Mouse (Mus musculus): ENCODE data around the gene Usp25.
A peak's percentile ranks its signal among the peaks of the same experiment; 100 is the strongest.

The Usp25 gene

DNA sequence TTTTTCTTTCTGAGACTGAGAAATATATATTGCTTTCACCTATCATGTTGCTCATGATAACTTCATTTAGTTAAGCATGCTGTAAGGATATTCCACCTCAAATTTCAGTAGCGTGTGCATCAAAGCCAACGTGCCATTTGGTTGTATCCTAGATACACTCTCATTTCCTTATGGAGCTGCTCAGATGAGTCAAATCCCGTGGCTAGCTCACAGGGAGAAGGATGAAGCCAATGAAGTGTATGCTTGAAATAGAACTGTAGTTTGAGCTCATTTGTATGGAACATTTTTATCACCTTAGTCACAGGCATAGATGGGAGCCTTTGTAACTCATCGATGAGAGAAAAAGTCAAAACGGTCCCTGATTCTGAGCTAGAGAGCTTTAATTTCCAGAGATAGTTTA lies 20.8 kb downstream of the Usp25 start:
- peak; percentile 86 for DNase-seq (ENCODE audit: low read depth, low spot score)

DNA sequence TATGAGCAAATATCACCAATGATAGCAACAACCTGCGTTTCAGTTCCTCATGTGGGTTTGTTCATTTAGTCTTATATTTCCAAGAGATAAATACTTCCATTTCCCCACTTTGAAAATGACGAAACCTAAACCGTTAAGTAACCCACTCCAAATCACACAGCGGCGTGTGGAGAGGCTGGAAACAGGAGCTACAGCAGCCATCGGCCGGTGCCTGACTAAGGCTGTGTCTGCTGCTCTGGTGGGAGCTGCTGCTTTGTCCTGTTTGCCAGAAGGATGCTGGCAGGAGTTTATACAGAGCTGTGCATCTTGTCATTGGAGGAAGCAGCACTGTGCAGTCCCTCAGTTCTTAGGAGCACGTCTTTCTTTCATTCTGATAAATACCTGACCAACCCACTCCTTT lies 21.2 kb downstream of the Usp25 start:
- DNase-seq (ENCODE audit: low read depth, low spot score), result peak; percentile 62

DNA sequence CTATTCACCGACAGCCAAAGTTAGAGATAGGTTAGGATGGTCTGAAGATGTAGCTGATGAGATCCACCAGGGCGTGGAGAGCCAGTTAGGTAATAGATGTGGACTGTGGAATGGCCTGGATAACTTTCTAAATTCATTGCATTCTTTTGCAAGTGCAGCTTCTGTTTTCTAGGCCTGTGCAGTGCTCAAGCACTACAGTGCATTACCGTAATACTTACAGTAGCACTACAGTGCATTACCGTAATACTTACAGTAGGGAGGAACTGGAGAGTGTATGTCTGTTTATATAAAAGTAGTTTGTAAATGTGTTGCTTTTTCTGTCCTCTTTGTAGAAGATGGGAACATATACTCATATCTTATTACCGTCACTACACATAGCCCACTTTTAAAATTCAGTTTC lies 28.1 kb downstream of the Usp25 start:
- no peak for DNase-seq (ENCODE audit: low read depth, low spot score)

DNA sequence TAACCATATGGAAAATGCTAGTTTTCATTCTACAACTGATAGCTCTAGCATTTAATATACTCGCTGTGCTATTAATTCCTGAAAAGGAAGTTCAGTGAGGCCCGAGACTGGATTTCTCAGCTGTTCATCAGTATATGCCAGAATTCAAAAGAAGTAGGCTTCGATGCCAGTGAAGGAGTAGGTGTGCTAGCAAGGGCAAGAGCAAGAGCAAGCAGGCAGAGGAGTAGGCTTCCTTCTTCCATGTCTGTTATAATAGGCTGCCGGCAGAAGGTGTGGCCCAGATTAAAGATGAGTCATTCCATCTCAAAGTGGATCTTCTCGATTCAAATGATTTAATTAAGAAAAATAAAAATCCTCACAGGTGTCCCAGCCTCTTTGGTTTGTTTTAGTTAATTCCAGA lies 30.0 kb downstream of the Usp25 start:
- DNase-seq (ENCODE audit: low read depth, low spot score), result peak; percentile 58

DNA sequence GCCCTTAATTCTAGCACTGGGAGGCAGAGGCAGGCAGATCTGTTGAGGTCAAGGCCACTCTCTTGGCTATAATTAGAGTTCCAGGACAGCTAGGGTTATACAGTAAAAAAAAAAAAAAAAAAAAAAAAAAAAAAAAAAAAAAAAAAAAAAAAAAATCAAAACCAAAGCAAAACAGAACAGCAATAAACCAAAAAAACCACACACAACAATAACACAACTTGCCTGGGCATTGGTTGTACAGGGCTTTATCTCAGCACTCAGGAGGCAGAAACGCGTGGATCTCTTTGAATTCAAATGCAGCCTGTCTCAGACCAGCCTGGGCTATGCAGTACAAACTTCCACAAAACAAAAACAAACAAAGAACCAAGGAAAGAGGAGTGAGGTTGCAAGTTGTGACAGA lies 40.7 kb downstream of the Usp25 start:
- DNase-seq (ENCODE audit: low read depth, low spot score), result no peak

DNA sequence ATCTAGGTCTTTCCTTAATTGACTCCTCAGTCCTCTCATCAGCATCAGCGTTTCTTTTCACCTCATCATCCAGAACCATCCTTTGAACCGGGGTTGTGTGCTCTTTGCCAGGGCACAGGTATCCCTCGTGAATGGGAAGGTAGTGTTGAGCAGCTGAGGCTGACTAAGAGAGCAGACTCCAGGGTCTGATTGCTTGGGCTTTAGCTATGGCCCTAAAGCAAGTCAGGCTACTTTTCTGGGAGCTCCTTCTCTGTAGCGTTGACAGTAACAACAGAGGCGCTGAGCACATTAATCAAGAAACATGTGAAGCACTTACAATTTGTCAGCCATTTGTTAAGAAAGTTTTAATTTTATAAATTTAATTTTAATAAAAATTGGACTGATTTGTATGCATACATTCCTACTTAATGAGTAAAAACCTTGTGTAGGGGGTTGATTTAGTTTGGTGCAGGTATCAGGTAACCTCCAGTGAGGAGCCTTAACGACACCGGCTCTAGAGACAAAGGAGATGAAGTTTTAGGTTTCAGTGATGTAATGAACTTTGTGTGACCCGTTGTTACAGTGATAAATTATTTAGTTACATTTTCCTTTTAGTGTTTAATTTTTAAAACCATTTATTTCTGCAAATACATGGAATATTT lies 42.1 kb downstream of the Usp25 start:
- DNase-seq (ENCODE audit: low read depth, low spot score), result no peak

DNA sequence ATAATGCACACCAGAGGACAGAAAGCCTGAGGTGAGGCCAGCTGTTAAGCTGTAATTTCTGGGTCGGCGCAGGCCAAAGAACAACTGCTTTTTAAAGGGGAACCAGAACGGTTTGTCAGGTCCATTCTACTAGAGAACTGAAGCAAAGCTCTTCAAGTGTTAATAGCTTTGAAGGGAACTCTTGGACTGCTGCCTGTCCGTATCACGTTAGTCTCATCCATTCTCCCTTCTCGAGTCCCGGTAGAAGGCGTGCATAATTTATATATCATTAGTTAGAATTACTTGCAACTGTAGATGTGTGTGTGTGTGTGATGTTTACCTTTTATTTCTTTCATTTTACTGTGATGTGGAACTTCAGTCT lies 42.6 kb downstream of the Usp25 start:
- no peak for DNase-seq (ENCODE audit: low read depth, low spot score)

DNA sequence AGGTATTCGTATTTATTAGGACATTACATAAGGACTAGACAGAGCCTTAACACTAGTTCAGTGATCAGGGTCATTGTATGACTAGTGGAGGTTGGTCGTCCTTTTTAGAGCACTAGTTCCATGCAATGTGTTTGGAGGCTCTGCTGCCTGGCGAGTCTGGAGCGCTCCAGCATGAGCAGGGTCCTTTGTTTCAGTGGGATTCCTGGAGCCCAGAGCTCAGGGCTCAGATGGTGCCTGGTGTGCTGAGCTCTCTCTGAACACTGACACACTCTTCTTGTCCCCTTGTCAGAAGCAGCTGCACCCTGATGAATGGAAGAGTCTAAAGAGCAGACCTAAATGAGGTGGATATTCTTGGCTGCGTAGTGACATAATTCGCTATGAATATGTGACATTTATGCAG lies 45.1 kb downstream of the Usp25 start:
- DNase-seq (ENCODE audit: low read depth, low spot score), result peak; percentile 73

DNA sequence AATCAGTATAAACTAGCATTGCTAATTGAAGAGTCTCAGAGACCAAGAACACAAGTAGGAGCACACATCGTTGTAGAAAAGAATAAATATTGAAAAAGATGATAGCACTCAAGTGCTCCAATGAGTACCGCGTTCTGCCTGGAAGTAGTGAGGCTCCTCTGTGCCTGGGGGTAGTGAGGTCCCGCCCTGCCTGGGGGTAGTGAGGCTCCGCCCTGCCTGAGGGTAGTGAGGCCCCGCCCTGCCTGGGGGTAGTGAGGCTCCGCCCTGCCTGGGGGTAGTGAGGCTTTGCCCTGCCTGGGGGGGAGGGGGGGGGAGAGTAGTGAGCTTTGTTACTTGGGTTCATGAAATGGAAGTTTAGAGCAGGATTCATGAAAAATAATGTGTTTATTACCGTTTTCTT lies 46.7 kb downstream of the Usp25 start:
- no peak for DNase-seq (ENCODE audit: low read depth, low spot score)

DNA sequence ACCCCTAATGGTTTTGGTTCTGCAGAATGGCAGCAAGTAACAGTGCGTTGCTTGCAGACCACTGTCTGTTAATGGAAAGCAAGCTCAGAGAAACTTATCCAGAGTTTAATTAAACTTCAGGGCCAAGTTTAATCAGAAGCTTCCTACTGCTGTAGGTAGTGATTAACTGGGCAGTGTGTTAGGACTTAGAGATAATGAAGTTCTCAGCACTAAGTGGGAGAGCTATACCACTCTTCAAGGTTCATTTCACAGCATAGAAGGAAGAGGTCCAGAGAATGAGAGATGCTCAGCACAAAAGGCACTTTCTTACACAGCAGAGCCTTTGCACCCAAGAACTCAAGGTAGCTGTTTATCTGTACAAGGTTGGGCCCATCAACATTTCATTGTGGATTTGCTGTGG lies 50.4 kb downstream of the Usp25 start:
- DNase-seq (ENCODE audit: low read depth, low spot score), result no peak

DNA sequence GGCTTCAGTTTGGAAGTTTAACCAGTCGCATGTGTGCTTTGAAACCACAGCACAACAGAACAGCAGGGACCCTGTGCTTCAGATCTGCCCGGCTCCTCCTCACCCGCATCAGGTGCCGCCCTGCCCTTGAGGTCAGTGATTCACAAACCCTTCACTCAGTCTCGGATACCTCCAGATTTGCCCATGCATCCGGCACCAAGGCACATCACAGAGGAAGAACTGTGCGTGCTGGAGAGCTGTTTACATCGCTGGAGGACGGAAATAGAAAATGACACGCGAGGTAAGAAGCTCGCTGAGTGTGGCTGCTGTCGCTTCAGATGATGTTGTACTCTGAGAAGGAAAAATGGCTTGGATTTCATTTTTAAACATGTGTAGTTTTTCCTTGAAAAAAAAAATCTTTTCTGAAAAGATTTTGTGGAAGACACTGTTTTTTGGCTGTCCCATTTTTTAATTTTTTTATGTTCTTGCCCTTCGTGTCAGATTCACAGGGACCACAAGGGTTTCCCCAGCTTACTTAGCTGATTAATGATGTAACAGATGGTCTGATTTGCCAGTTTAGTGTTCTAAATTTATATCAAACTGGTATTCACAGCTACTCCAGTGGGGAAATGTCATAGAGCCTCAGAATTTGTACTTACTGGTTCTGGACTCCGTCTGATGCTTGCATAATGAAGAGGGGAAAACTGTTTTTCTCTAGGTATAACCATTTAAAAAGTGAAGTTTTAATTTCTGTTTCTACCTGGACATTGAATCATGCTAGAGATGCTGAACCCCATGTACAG lies 63.6 kb downstream of the Usp25 start:
- peak; percentile 86 for DNase-seq (ENCODE audit: low read depth, low spot score)

DNA sequence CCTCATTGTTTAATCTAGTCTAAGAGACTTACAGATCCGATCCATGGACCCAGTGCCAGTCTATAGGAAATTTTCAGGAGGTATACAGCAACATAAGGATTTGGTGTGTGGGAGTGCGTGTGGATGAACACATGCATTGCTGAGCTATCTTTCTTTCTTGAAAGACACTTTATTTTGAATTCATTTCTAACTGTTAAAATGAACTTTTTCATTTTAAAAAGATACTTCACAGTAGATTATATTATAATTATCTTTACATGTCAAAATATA lies 64.2 kb downstream of the Usp25 start:
- DNase-seq (ENCODE audit: low read depth, low spot score), result peak; percentile 61

DNA sequence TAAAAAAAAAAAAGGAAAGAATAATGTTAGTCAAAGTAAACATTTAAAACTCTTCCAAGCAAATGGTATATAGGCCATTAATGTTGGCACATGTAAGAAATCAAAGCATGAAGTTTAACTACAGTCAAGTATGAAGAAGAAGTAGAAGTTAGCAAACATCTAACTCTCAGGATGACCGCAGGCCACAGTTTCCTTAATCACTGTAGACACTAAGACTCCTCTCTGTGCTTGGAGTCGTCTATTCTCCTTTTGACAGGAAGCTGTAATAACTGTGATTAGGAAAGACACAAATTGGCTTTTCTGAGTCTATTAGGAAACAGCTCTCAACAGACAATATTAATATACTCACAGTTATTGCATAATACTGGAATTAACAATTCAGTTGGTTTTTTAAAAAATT lies 70.6 kb downstream of the Usp25 start:
- DNase-seq (ENCODE audit: low read depth, low spot score), result no peak

DNA sequence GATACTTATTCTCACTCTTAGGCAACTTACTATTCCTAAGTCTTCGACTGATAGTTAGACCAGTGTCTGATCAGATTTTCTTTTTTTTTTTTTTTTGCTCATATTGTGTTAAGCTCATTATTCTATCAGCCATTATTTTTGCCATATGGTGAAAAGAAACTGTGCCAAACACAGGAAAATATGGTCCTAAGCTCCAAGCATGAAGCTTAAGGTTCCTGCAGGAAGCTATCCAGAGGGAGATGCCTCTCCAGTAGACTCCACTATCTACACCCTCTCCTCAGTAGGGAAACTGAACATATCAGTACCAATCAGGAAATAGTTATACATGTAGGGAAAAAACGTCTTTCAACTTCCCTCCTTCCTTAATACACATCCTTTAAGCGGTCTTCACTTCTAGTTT lies 76.3 kb downstream of the Usp25 start:
- DNase-seq (ENCODE audit: low read depth, low spot score), result peak; percentile 61

DNA sequence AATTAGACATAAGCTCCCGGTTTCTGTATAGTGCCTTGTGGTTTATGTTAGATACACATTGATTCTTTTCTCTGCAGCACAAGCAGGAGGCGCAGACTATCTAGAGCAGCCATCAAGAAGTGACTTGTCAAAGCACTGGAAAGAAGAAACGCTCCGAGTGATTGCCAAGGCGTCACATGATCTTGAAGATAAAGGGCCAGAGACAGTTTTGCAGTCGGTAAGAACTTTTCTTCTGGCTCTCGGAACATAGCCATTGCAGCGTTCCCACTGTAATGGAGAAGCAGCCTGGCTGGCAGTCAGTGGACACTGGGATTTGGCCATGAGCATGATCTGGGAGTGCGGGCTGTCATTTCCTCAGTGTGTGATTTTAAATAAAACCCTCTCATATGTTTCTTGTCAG lies 80.0 kb downstream of the Usp25 start:
- DNase-seq (ENCODE audit: low read depth, low spot score), result no peak

DNA sequence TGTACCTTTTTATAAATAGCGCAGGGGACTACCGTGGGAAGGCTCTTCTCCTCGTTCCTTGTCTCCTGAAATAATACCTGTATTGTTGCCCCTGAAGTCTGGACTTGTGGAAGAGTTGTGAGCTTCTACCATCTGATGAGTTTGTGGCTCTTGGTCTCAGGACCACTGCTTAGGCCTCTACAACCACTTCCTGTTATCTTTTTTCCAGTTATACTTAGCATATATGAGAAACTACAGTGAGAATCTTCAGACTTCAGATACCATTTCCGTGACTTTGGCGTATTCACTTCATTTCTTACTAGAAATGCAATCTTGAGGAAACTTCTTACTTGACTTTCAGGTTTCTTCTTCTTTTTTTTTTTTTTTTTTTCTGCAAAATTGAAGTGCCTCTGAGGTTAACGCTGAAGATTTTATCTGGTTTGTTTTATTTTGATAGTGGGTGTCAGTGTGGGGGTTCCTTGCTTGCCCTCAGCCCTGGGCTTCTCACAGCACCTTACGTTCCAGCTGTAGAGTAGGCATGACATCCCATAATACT lies 81.6 kb downstream of the Usp25 start:
- DNase-seq (ENCODE audit: low read depth, low spot score), result no peak

DNA sequence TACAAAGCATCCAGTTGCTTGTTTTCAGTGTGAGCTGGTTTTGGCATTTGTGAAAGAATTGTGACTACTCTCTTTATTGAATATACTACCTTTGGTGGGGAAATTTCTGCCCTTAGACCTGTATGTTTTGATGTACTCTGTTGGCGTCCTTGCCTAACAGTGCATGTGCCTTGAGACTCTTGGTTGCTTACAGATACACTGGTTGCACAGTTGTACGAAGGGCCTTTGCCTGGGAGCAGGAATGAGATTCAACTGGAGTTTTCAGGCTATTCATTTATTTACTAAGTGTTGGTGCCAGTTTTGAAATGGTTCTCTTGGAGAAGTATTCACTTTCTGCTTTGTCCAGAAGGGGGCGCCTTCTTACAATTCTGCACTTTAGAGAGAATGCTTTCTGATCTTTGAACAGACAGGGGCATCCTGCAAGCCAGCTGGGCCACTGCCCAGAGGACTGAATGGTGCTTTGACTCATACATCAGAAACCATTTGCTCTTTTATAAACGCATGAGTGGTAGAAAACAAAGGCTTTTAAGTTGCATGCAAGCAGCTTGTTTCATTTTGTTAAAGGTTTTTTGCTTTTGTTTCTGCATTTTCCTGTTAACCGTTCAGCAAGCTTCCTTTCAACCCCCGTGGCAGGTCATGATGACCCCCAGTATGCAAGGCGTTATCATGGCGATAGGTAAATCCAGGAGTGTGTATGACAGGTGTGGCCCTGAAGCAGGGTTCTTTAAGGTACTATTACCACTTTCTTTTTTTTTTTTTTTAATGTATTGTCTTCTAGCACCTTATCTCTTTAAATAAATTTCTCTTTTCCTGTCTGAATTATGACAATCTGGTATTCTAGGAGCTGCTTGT lies 85.7 kb downstream of the Usp25 start:
- peak; percentile 95 for DNase-seq (ENCODE audit: low read depth, low spot score)

DNA sequence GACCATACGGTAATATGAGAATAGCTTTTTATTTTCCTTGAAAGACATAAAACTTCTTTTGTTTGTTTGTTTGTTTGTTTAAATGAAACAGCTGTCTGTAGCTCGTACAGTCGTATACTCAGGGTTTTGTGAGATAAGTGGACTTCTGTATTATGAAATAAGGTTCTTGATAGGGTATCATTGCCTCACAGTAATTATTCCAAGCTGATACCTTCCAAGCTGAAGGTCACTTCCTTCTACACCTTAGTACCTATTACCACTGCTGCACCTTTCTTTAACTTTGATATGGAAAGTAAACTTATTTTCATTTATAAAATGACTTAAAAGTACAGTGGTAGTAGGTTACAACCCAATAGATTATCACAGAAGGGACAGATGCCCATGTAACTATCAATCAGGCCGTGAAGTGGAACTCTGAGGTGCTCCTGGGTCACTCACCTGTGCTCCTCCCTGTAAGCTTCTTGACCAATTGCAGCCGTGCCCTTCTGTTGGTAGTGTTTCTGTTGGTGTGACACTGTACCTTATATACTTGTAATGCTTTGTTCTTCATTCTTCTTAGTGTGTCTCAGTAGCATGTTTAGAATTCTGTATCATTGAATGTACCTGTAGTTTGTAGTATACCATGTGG lies 90.2 kb downstream of the Usp25 start:
- no peak for DNase-seq (ENCODE audit: low read depth, low spot score)

DNA sequence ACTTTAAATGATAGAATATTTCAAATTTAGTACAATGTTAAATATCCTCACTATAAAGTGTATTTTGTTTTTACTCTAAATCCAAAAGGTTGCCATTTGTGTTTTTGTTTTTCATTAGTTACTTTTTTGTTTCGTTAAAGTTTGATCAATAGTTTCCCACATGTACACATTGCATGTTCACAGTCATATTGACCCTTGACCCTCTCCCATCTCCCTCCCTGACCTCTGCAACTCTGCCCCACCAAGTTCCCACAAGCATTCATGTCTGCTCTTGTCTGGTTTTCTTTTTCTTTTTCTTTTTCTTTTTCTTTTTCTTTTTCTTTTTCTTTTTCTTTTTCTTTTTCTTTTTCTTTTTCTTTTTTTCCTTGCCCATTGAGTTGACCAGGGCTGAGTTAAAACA lies 97.8 kb downstream of the Usp25 start:
- DNase-seq (ENCODE audit: low read depth, low spot score), result no peak

DNA sequence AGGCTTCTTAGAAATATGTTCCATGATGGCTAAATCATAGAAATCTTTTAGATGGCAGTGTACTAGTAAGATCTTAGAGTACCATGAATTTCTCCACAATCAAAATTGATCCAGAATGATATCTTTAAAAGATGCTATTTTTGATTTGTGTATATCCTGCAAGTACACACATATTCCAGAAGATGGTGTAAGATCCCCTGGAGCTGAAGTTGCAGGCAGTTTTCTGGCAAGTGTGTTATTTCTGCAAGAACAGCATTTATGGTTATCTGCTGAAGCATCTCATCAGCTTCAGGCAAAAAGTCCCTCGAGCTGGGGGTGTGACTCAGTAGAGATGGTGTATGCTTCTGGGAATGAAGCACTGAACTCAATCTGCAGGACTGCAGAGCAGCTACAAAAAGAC lies 112.4 kb downstream of the Usp25 start:
- DNase-seq (ENCODE audit: low read depth, low spot score), result peak; percentile 64

DNA sequence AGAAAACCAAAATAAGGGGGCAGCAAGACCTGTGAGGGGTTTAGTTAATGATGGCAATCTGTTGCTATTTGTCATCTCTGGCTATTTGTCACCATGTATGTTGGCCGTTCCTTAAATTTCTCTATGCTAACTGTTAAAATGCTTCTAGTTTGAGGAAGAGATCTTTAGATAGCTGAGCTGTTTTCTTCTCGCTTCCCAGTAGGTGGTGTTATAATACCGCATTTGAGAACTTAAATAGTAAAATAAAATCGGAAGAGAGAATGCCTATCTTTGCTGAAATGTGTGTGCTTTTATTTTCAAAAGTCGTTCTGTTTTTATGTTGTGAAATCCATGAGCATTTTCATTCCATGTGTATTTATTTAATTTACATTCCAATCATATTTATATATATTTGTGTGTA lies 115.2 kb downstream of the Usp25 start:
- DNase-seq (ENCODE audit: low read depth, low spot score), result peak; percentile 75

DNA sequence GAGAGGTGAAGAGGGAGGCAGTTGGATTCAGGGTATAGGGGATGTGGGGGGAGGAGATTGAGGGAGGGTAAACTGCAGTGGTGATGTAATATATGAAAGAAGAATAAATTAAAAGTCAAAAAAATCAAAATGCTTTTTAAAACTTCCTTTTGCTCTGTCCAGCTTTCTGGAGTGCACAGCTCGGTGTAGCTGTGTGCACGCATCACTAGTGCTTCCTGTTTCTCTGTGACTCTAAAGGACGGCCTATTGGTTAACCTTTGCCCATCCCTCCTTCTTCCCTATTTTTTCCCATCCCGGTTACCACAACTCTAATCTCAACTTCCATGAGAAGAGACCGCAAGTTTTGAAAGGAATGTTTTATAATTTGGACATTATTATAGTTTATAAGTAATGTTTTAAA lies 119.5 kb downstream of the Usp25 start:
- DNase-seq (ENCODE audit: low read depth, low spot score), result no peak

Data from brain, adult 2 months (tissue).